Mouse (Mus musculus) megakaryocyte, embryonic 14.5 days (primary cell): ENCODE measurements around the gene Frmd4b. TPM values are rescaled to one million over a fixed set of nuclear protein-coding genes. Genes with fewer than 3 reads are reported as not detected.
A peak's percentile ranks its signal among the peaks of the same experiment; 100 is the strongest.

ENCODE experiments used
- H3K27me3 ChIP-seq: replicated peaks from 2 replicates; pipeline ENCODE3; 2012; ENCODE audit warnings: inconsistent platforms
- H3K36me3 ChIP-seq: replicated peaks from 2 replicates; pipeline ENCODE3; 2012; ENCODE audit warnings: low read length, inconsistent platforms, mixed read lengths
- H3K4me1 ChIP-seq: 2 replicates; pipeline ENCODE4 v1.6.1; 2012; ENCODE audit warnings: inconsistent platforms
- H3K4me3 ChIP-seq: replicated peaks from 2 replicates; pipeline ENCODE3; 2012; ENCODE audit warnings: moderate library complexity, mild to moderate bottlenecking, inconsistent platforms
- H3K9me3 ChIP-seq: 2 replicates; pipeline ENCODE4 v1.6.1; 2012; ENCODE audit warnings: inconsistent platforms
- FLI1 ChIP-seq: IDR thresholded peaks from 2 replicates; pipeline ENCODE4 v1.6.1; 2012; ENCODE audit warnings: low read length, inconsistent platforms, mixed read lengths
- GATA1 ChIP-seq: IDR thresholded peaks from 3 replicates; pipeline ENCODE4 v1.6.1; 2012; ENCODE audit warnings: mixed read lengths, low read length, inconsistent platforms, borderline replicate concordance
- polyA plus RNA-seq: library from polyadenylated mRNA; stranded (reverse); fragments of >175 nt; gene quantifications from 2 replicates; pipeline ENCODE4 v1.2.3, GENCODE M21; 2012; ENCODE audit warnings: low replicate concordance; ENCODE audit not compliant: insufficient read depth

Gene Frmd4b
- polyA plus RNA-seq, 1 experiment, result 9.2 TPM

GRCm38 (mm10) chr6:97582748-97583147 lies 34.6 kb downstream of the Frmd4b start:
- H3K36me3 ChIP-seq, result no peaks in the 10 kb centered on the region
- H3K4me1 ChIP-seq, result peaks cover 3% of the 10 kb centered on the region; the same call in 1 of the 2 replicates
- no peak overlapping the region for H3K4me3 ChIP-seq
- no peaks in the 10 kb centered on the region for H3K9me3 ChIP-seq
- peaks cover 9% of the 10 kb centered on the region for H3K27me3 ChIP-seq
- TF ChIP-seq GATA1, result no peak
- TF ChIP-seq FLI1, result no peak

- TF ChIP-seq FLI1 (no peak), GATA1 (no peak)
- Histone ChIP-seq H3K4me3 (no peak overlapping the region), H3K4me1 (peaks cover 3% of the 10 kb centered on the region; the same call in 1 of the 2 replicates), H3K27me3 (peaks cover 7% of the 10 kb centered on the region), H3K9me3 (no peaks in the 10 kb centered on the region), H3K36me3 (no peaks in the 10 kb centered on the region)
These were observed 35.4 kb downstream of the Frmd4b start for GRCm38 (mm10) chr6:97581941-97582340.

- no peaks in the 10 kb centered on the region for H3K9me3 ChIP-seq
- H3K4me1 ChIP-seq, result no peaks in the 10 kb centered on the region
- H3K4me3 ChIP-seq, result no peak overlapping the region
- H3K36me3 ChIP-seq, result no peaks in the 10 kb centered on the region
- no peak for TF ChIP-seq GATA1
- no peak for TF ChIP-seq FLI1
- peaks cover 2% of the 10 kb centered on the region for H3K27me3 ChIP-seq
These were observed 36.8 kb downstream of the Frmd4b start for GRCm38 (mm10) chr6:97580479-97581030.

GRCm38 (mm10) chr6:97579704-97580103 lies 37.6 kb downstream of the Frmd4b start:
- H3K9me3 ChIP-seq, result no peaks in the 10 kb centered on the region
- no peaks in the 10 kb centered on the region for H3K36me3 ChIP-seq
- H3K27me3 ChIP-seq, result peaks cover 2% of the 10 kb centered on the region
- H3K4me3 ChIP-seq, result peak overlapping the region; percentile 18
- H3K4me1 ChIP-seq, result no peaks in the 10 kb centered on the region
- TF ChIP-seq FLI1 (no peak), GATA1 (no peak)

GRCm38 (mm10) chr6:97578210-97578609 lies 39.1 kb downstream of the Frmd4b start:
- no peak for TF ChIP-seq GATA1
- no peak for TF ChIP-seq FLI1
- Histone ChIP-seq H3K27me3 (peaks cover 2% of the 10 kb centered on the region), H3K36me3 (no peaks in the 10 kb centered on the region), H3K4me1 (no peaks in the 10 kb centered on the region), H3K9me3 (no peaks in the 10 kb centered on the region), H3K4me3 (no peak overlapping the region)

GRCm38 (mm10) chr6:97577349-97577748 lies 40.0 kb downstream of the Frmd4b start:
- Histone ChIP-seq H3K36me3 (no peaks in the 10 kb centered on the region), H3K9me3 (no peaks in the 10 kb centered on the region), H3K4me1 (no peaks in the 10 kb centered on the region), H3K27me3 (peaks cover 2% of the 10 kb centered on the region), H3K4me3 (no peak overlapping the region)
- no peak for TF ChIP-seq FLI1
- TF ChIP-seq GATA1, result no peak

- no peak for TF ChIP-seq GATA1
- TF ChIP-seq FLI1, result no peak
- H3K9me3 ChIP-seq, result no peaks in the 10 kb centered on the region
- no peaks in the 10 kb centered on the region for H3K4me1 ChIP-seq
- H3K4me3 ChIP-seq, result no peak overlapping the region
- H3K36me3 ChIP-seq, result no peaks in the 10 kb centered on the region
- peaks cover 2% of the 10 kb centered on the region for H3K27me3 ChIP-seq
These were observed 40.6 kb downstream of the Frmd4b start for GRCm38 (mm10) chr6:97576565-97577346.

GRCm38 (mm10) chr6:97576096-97576495 lies 41.2 kb downstream of the Frmd4b start:
- TF ChIP-seq FLI1 (no peak), GATA1 (no peak)
- H3K27me3 ChIP-seq, result peaks cover 2% of the 10 kb centered on the region
- no peaks in the 10 kb centered on the region for H3K9me3 ChIP-seq
- no peaks in the 10 kb centered on the region for H3K4me1 ChIP-seq
- no peak overlapping the region for H3K4me3 ChIP-seq
- H3K36me3 ChIP-seq, result no peaks in the 10 kb centered on the region

GRCm38 (mm10) chr6:97574973-97575372 lies 42.4 kb downstream of the Frmd4b start:
- Histone ChIP-seq H3K4me1 (no peaks in the 10 kb centered on the region), H3K9me3 (no peaks in the 10 kb centered on the region), H3K27me3 (peaks cover 2% of the 10 kb centered on the region), H3K36me3 (no peaks in the 10 kb centered on the region), H3K4me3 (no peak overlapping the region)
- TF ChIP-seq GATA1, result no peak

GRCm38 (mm10) chr6:97572226-97572625 lies 45.1 kb downstream of the Frmd4b start:
- H3K4me1 ChIP-seq, result no peaks in the 10 kb centered on the region
- TF ChIP-seq FLI1, result no peak
- no peak for TF ChIP-seq GATA1

More at GRCm38 (mm10) chr6:97572226-97572625, 45.1 kb downstream of the Frmd4b start:
- Histone ChIP-seq H3K27me3 (no peaks in the 10 kb centered on the region), H3K9me3 (no peaks in the 10 kb centered on the region), H3K36me3 (no peaks in the 10 kb centered on the region), H3K4me3 (no peak overlapping the region)
